Mouse (Mus musculus) forebrain, embryonic 11.5 days (tissue): Measurements from ENCODE around the gene Sp4. TPM values are rescaled to one million over a fixed set of nuclear protein-coding genes. Genes with fewer than 3 reads are reported as not detected.

Experiments
- ATAC-seq: fragments of 200-750 bp; cut with Nextera tagmentation; replicated peaks from 2 replicates; pipeline ENCODE4 v1.8.0; 2017; ENCODE audit warnings: moderate TSS enrichment; ENCODE audit not compliant: low FRiP score
- DNase-seq: peaks from one replicate; pipeline ENCODE4 v3.0.0-alpha.2; 2017; ENCODE audit warnings: low spot score
- H3K27ac ChIP-seq: fragments of 300-500 bp; sonication (generic); 2 replicates; pipeline ENCODE4 v1.5.1; 2014; ENCODE audit warnings: low read depth, low read length
- H3K27me3 ChIP-seq: fragments of 300-500 bp; sonication (generic); 2 replicates; pipeline ENCODE4 v1.6.1; 2014; ENCODE audit warnings: mild to moderate bottlenecking, low read length, mixed read lengths; ENCODE audit not compliant: control insufficient read depth, insufficient read depth
- H3K36me3 ChIP-seq: fragments of 300-500 bp; sonication (generic); 2 replicates; pipeline ENCODE4 v1.6.1; 2014; ENCODE audit warnings: mild to moderate bottlenecking, low read length, moderate library complexity, mixed read lengths; ENCODE audit not compliant: control insufficient read depth, insufficient read depth
- H3K4me1 ChIP-seq: fragments of 300-500 bp; sonication (generic); replicated peaks from 2 replicates; pipeline ENCODE4 v1.6.1; 2014; ENCODE audit warnings: low read length, mixed read lengths; ENCODE audit not compliant: control insufficient read depth, insufficient read depth
- H3K4me2 ChIP-seq: fragments of 300-500 bp; sonication (generic); 2 replicates; pipeline ENCODE4 v1.6.1; 2014; ENCODE audit warnings: low read depth, mild to moderate bottlenecking, low read length, moderate library complexity, mixed read lengths; ENCODE audit not compliant: severe bottlenecking
- H3K4me3 ChIP-seq: fragments of 300-500 bp; sonication (generic); 2 replicates; pipeline ENCODE4 v1.5.1; 2014; ENCODE audit warnings: low read depth, low read length
- H3K9ac ChIP-seq: fragments of 300-500 bp; sonication (generic); 2 replicates; pipeline ENCODE4 v1.6.1; 2014; ENCODE audit warnings: low read length
- H3K9me3 ChIP-seq: fragments of 300-500 bp; sonication (generic); 2 replicates; pipeline ENCODE4 v1.6.1; 2016; ENCODE audit warnings: low read length, mixed read lengths; ENCODE audit not compliant: control insufficient read depth
- WGBS: fragments of 180-500 bp; shearing (Covaris S2); extraction: QIAGEN DNeasy Blood & Tissue Kit; methylation state at CpG from one replicate; pipeline ENCODE4 v1.1.7; 2014; 5-methylcytosine and 5-hydroxymethylcytosine counted together
- polyA plus RNA-seq: library from polyadenylated mRNA; unstranded; fragments of >200 nt; fragmentation: Nextera tagmentation; extraction: Ambion mirVana; gene quantifications from 2 replicates; pipeline ENCODE4 v1.2.1, GENCODE M21; 2014

The Sp4 gene
- 24.6 and 26.2 TPM in 2 replicates for polyA plus RNA-seq

GRCm38 (mm10) chr12:118301072-118301865 lies at the start of gene Sp4:
TSS of gene Sp4 (minus strand) at chr12:118301440.
- Histone ChIP-seq H3K4me2 (peak within 1 kb of the TSS; percentile 68), H3K27me3 (no peaks in the 10 kb centered on the region), H3K27ac (peak within 1 kb of the TSS; percentile 94), H3K4me1 (peaks cover 8% of the 10 kb centered on the region; the same call in 1 of the 2 replicates), H3K36me3 (no peaks in the 10 kb centered on the region), H3K9ac (peak within 1 kb of the TSS; percentile 89), H3K9me3 (no peaks in the 10 kb centered on the region), H3K4me3 (peak within 1 kb of the TSS; percentile 80)
- ATAC-seq (peak; percentile 91), DNase-seq (peak; percentile 97)
- WGBS, result under 1% methylated on average over 58 of the region's 78 CpGs

GRCm38 (mm10) chr12:118339107-118339506 lies 37.9 kb upstream of the Sp4 start:
- no peaks in the 10 kb centered on the region for H3K9me3 ChIP-seq
- no peaks in the 10 kb centered on the region for H3K36me3 ChIP-seq
- DNase-seq, result no peak
- H3K4me1 ChIP-seq, result no peaks in the 10 kb centered on the region
- 83% methylated on average over 2 of the region's 2 CpGs for WGBS
- H3K4me2 ChIP-seq, result no peak overlapping the region
- H3K27me3 ChIP-seq, result no peaks in the 10 kb centered on the region
- no peak overlapping the region for H3K27ac ChIP-seq
- no peak for ATAC-seq
- no peak overlapping the region for H3K4me3 ChIP-seq
- no peak overlapping the region for H3K9ac ChIP-seq

GRCm38 (mm10) chr12:118338243-118338642 lies 37.0 kb upstream of the Sp4 start:
- H3K27me3 ChIP-seq, result no peaks in the 10 kb centered on the region
- H3K27ac ChIP-seq, result no peak overlapping the region
- no peaks in the 10 kb centered on the region for H3K4me1 ChIP-seq
- 84% methylated on average over 2 of the region's 2 CpGs for WGBS
- no peaks in the 10 kb centered on the region for H3K9me3 ChIP-seq
- H3K4me3 ChIP-seq, result no peak overlapping the region
- H3K4me2 ChIP-seq, result no peak overlapping the region
- H3K9ac ChIP-seq, result no peak overlapping the region
- no peak for DNase-seq
- no peak for ATAC-seq
- H3K36me3 ChIP-seq, result no peaks in the 10 kb centered on the region

- Histone ChIP-seq H3K4me3 (no peak overlapping the region), H3K27ac (no peak overlapping the region), H3K9ac (no peak overlapping the region), H3K27me3 (no peaks in the 10 kb centered on the region), H3K4me2 (no peak overlapping the region), H3K36me3 (no peaks in the 10 kb centered on the region), H3K9me3 (no peaks in the 10 kb centered on the region), H3K4me1 (no peaks in the 10 kb centered on the region)
- ATAC-seq (no peak), DNase-seq (no peak)
- 90% methylated on average over 3 of the region's 3 CpGs for WGBS
Measured at GRCm38 (mm10) chr12:118337291-118337690, 36.1 kb upstream of the Sp4 start.

- Histone ChIP-seq H3K36me3 (no peaks in the 10 kb centered on the region), H3K27me3 (no peaks in the 10 kb centered on the region), H3K9ac (no peak overlapping the region), H3K9me3 (no peaks in the 10 kb centered on the region), H3K4me2 (no peak overlapping the region), H3K27ac (no peak overlapping the region), H3K4me1 (no peaks in the 10 kb centered on the region), H3K4me3 (no peak overlapping the region)
- 91% methylated on average over 6 of the region's 6 CpGs for WGBS
- DNase-seq, result no peak
- ATAC-seq, result no peak
Measured at GRCm38 (mm10) chr12:118328739-118329249, 27.6 kb upstream of the Sp4 start.

GRCm38 (mm10) chr12:118327566-118327965 lies 26.3 kb upstream of the Sp4 start:
- Histone ChIP-seq H3K4me1 (no peaks in the 10 kb centered on the region), H3K4me3 (no peak overlapping the region), H3K36me3 (no peaks in the 10 kb centered on the region), H3K9me3 (no peaks in the 10 kb centered on the region), H3K9ac (no peak overlapping the region), H3K4me2 (no peak overlapping the region), H3K27ac (no peak overlapping the region), H3K27me3 (no peaks in the 10 kb centered on the region)
- no peak for ATAC-seq
- no peak for DNase-seq
- WGBS, result 85% methylated on average over 2 of the region's 2 CpGs

GRCm38 (mm10) chr12:118326161-118326560 lies 24.9 kb upstream of the Sp4 start:
- DNase-seq (no peak), ATAC-seq (no peak)
- no peaks in the 10 kb centered on the region for H3K27me3 ChIP-seq
- H3K9me3 ChIP-seq, result no peaks in the 10 kb centered on the region
- no peak overlapping the region for H3K4me3 ChIP-seq
- H3K27ac ChIP-seq, result no peak overlapping the region
- H3K4me1 ChIP-seq, result no peaks in the 10 kb centered on the region
- no peak overlapping the region for H3K9ac ChIP-seq
- WGBS, result 96% methylated on average over 2 of the region's 2 CpGs
- H3K4me2 ChIP-seq, result no peak overlapping the region
- no peaks in the 10 kb centered on the region for H3K36me3 ChIP-seq

GRCm38 (mm10) chr12:118320076-118320475 lies 18.8 kb upstream of the Sp4 start:
- ATAC-seq (no peak), DNase-seq (no peak)
- H3K36me3 ChIP-seq, result no peaks in the 10 kb centered on the region
- no peak overlapping the region for H3K4me3 ChIP-seq
- no peaks in the 10 kb centered on the region for H3K27me3 ChIP-seq
- H3K9ac ChIP-seq, result no peak overlapping the region
- H3K27ac ChIP-seq, result no peak overlapping the region
- H3K9me3 ChIP-seq, result no peaks in the 10 kb centered on the region
- no peaks in the 10 kb centered on the region for H3K4me1 ChIP-seq
- no peak overlapping the region for H3K4me2 ChIP-seq

GRCm38 (mm10) chr12:118314477-118314845 lies 13.2 kb upstream of the Sp4 start:
- Histone ChIP-seq H3K27ac (no peak overlapping the region), H3K9ac (no peak overlapping the region), H3K36me3 (no peaks in the 10 kb centered on the region), H3K27me3 (no peaks in the 10 kb centered on the region), H3K4me1 (no peaks in the 10 kb centered on the region), H3K4me2 (no peak overlapping the region), H3K4me3 (no peak overlapping the region), H3K9me3 (no peaks in the 10 kb centered on the region)
- no peak for DNase-seq
- no peak for ATAC-seq
- WGBS, result 78% methylated on average over 2 of the region's 2 CpGs
